Mouse (Mus musculus) kidney, embryonic 16.5 days (tissue): ENCODE results near the gene Hsd3b5. TPM values are rescaled to one million over a fixed set of nuclear protein-coding genes. Genes with fewer than 3 reads are reported as not detected.
A peak's percentile ranks its signal among the peaks of the same experiment; 100 is the strongest.
"Not testable (repeated sequence)": the region's sequence is repeated elsewhere in the genome, so short reads cannot be mapped to it uniquely, and the experiment has no call there.

Experiments
- ATAC-seq: fragments of 200-750 bp; cut with Nextera tagmentation; 2 replicates; pipeline ENCODE4 v1.8.0; 2017; ENCODE audit warnings: moderate TSS enrichment; ENCODE audit not compliant: low FRiP score, low TSS enrichment
- H3K27ac ChIP-seq: fragments of 300-500 bp; sonication (generic); 2 replicates; pipeline ENCODE4 v1.5.1; 2014; ENCODE audit warnings: low read length
- H3K27me3 ChIP-seq: fragments of 300-500 bp; sonication (generic); 2 replicates; pipeline ENCODE4 v1.6.1; 2014; ENCODE audit warnings: low read length, control low read depth, mixed read lengths; ENCODE audit not compliant: insufficient read depth
- H3K36me3 ChIP-seq: fragments of 300-500 bp; sonication (generic); 2 replicates; pipeline ENCODE4 v1.6.1; 2014; ENCODE audit warnings: low read length, control low read depth, mixed read lengths; ENCODE audit not compliant: insufficient read depth
- H3K4me1 ChIP-seq: fragments of 300-500 bp; sonication (generic); 2 replicates; pipeline ENCODE4 v1.6.1; 2014; ENCODE audit warnings: low read length, control low read depth, mixed read lengths; ENCODE audit not compliant: insufficient read depth
- H3K4me2 ChIP-seq: fragments of 300-500 bp; sonication (generic); replicated peaks from 2 replicates; pipeline ENCODE4 v1.6.1; 2014; ENCODE audit warnings: low read depth, low read length
- H3K4me3 ChIP-seq: fragments of 300-500 bp; sonication (generic); 2 replicates; pipeline ENCODE4 v1.5.1; 2014; ENCODE audit warnings: mild to moderate bottlenecking, low read length
- H3K9ac ChIP-seq: fragments of 300-500 bp; sonication (generic); replicated peaks from 2 replicates; pipeline ENCODE4 v1.6.1; 2014; ENCODE audit warnings: low read length
- H3K9me3 ChIP-seq: fragments of 300-500 bp; sonication (generic); 2 replicates; pipeline ENCODE4 v1.6.1; 2016; ENCODE audit warnings: low read length, control low read depth
- WGBS: fragments of 180-500 bp; shearing (Covaris S2); extraction: QIAGEN DNeasy Blood & Tissue Kit; methylation state at CpG from one replicate; pipeline ENCODE4 v1.1.7; 2014; 5-methylcytosine and 5-hydroxymethylcytosine counted together
- polyA plus RNA-seq: library from polyadenylated mRNA; unstranded; fragments of >200 nt; fragmentation: Nextera tagmentation; extraction: Ambion mirVana; gene quantifications from 2 replicates; pipeline ENCODE4 v1.2.1, GENCODE M21; 2015

Hsd3b5 gene
- polyA plus RNA-seq, 1 experiment from 2014 or later: not detected

DNA sequence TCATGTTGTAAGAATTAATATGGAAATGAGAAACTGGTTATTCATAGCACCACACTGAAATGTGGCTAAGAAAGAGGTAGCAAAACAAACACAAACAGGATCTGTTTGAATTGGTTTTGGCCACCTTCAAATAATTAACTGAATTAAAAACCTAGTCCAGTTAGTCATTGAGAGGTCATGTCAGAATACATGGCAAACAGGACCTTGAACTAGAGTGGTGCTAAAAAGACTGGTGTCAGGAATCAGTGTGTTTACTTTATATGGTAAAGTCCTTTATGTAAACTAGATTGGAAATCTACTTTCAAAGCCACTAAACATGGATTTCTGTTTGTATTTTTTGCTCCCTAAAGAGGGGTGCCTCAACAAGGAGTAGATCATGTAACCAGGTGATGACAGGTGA, 47.4 kb downstream of the Hsd3b5 start:
- H3K9ac ChIP-seq, H3K27ac ChIP-seq, H3K4me2 ChIP-seq, H3K4me3 ChIP-seq, H3K36me3 ChIP-seq, H3K4me1 ChIP-seq, H3K9me3 ChIP-seq, H3K27me3 ChIP-seq: not testable (repeated sequence)
- ATAC-seq: peak; percentile 51; the same call in 1 of the 2 replicates

DNA sequence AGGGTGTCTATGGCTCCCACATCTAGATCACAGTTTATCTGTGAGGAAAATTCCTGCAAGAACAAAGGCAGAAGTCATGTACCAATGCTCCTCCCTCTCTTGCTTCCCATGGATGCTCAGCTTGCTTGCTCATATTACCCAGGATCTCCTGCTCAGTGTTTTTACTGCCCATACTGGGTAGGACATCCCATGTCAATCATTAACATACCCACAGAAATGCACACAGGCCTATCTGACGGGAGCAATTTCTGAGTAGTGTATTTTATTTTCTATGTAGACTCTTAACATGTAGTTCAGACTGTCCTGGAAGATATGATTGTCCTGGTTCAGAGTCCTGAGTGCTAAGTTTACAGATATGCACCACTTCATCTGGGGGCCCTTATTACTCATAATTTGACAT, 47.9 kb downstream of the Hsd3b5 start:
- not testable (repeated sequence) for H3K9ac ChIP-seq, H3K27ac ChIP-seq, H3K36me3 ChIP-seq, H3K27me3 ChIP-seq, ATAC-seq, H3K4me2 ChIP-seq, H3K4me1 ChIP-seq, H3K4me3 ChIP-seq, H3K9me3 ChIP-seq
- WGBS: no CpG with 5 or more reads among the region's 1 CpGs

DNA sequence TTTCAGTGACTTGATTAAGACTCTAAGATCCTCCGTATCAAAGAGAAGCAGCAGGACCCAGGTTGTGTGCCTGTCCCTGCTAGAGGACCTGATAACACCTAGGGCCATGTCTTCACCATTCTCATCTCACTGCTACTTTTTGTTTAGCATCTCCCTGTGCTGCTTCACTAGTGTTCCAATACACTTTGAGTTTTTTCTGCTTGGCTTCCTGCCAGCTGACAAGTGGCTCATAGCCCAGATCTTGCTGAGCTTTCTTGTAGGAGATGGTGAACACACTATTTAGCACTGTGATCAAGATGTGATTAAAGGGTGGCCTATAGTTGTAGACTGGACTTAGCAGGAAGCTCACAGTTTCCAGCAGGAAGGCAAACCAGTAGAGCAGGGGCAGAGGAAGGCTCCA, 49.0 kb downstream of the Hsd3b5 start:
- not testable (repeated sequence) for H3K9me3 ChIP-seq, H3K36me3 ChIP-seq, H3K4me2 ChIP-seq, H3K9ac ChIP-seq, H3K27me3 ChIP-seq, H3K4me1 ChIP-seq, ATAC-seq, H3K27ac ChIP-seq, H3K4me3 ChIP-seq
- 80% methylated on average over 1 of the region's 1 CpGs for WGBS

Other genes with a start within 250 kb of the Hsd3b5 start
- 16.4 and 17.1 TPM in 2 replicates for gene Zfp697, start 247.8 kb downstream of the Hsd3b5 start, polyA plus RNA-seq
- gene Gm4450, start 173.1 kb downstream of the Hsd3b5 start, polyA plus RNA-seq: 44.6 and 55.8 TPM in 2 replicates
- 64.3 and 64.9 TPM in 2 replicates for gene Hsd3b4, start 119.7 kb downstream of the Hsd3b5 start, polyA plus RNA-seq
- 99.5 and 117 TPM in 2 replicates for gene Gm10681, start 41.4 kb downstream of the Hsd3b5 start, polyA plus RNA-seq
- 0.13 and 0.36 TPM in 2 replicates for gene Hsd3b2, start 94.3 kb upstream of the Hsd3b5 start, polyA plus RNA-seq
- 1.2 and 1.4 TPM in 2 replicates for gene Hsd3b3, start 132.9 kb upstream of the Hsd3b5 start, polyA plus RNA-seq
- 3.0 and 4.8 TPM in 2 replicates for gene Hsd3b6, start 184.2 kb upstream of the Hsd3b5 start, polyA plus RNA-seq
- gene Hsd3b1, start 229.5 kb upstream of the Hsd3b5 start, polyA plus RNA-seq: 22.8 and 43.8 TPM in 2 replicates